Mouse (Mus musculus) B cell, adult 2 months (primary cell): ENCODE results near the gene Aqp3.

ENCODE experiments used
- DNase-seq, 2 experiments: peaks; one replicate each; pipeline ENCODE4 v3.0.0; 2022

Aqp3 gene

DNA sequence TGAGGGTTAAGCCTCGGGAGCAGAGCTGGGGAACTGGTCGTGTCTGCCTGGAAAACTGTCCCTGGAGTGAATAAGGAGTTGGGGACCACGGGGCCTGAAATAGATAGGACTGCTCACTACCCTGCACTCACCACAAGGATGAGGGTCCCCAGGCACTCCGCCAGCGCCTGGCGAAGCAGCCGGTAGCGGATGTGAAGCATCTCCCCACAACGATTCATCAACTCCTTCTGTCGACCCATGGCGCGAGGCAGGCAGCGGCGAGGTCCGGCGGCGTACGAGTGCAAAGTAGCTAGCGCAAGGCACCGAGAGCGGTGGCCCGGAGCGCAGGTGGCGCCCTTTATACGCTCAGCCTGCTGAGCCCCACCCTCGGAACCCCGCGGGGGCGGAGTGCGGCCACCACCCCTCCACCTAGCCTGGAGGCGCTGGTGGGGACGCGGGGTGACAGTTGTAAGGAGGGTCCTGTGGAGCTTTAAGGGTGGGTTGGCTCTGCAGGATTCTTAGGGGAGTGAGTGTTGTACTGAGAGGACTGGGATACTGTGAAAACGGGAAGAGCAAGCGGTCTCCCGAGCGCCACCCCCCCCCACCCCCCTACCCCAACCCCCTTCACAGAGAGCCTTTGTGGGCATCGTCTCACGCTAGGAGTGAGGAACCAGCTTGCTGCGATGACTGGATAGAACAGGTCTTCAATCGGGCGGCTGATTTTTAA lies at the start of gene Aqp3:
Gene Aqp3, minus strand, starts transcription at position 313 of the 706 bp plus-strand sequence.
- DNase-seq: peak; percentile 64 to 65

DNA sequence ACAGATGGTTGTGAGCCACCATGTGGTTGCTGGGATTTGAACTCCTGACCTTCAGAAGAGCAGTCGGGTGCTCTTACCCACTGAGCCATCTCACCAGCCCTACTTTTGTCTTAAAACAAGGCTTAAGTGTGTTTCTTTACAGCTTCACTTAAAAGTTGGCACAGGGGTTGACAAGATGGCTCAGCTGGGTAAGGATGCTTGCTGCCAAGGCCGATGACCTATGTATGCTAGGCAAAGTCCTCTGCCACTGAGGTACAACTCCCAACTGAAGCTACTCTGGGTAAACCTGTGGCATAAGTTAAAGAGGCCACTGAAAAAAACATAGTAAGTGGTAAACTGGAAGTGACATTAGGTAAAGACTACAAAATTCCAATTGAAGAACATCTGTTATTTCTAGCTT lies 44.6 kb upstream of the Aqp3 start:
- no peak for DNase-seq

DNA sequence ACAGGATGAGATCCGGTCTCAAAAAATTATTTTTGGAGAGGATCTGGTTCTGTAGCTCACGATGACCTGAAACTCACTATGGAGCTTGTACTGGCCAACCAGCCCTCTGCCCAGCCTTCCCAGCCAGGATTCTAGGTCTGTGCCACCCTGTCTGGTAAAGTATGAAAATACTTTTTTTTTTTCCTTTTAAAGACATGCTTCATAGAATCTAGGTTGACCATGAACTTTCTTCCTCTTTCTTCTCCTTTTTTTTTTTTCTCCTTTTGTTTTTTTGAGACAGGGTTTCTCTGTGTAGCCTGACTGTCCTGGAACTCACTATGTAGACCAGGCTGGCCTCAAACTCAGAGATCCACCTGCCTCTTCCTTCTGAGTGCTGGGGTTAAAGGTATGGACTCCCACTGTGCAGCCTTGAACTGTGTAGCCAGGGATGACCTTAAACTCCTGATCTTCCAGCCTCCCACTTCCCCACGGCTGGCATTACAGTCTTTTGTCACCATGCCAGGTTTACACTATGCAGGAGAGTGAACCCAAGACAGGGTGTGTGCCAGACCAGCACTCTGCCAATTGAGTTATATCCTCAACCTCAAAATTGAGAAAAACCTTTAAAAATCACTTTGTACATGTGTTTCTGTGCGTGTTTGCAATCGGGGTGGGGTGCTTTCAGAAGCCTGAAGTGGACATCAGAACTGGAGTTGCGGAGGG lies 42.3 kb upstream of the Aqp3 start:
- no peak for DNase-seq

DNA sequence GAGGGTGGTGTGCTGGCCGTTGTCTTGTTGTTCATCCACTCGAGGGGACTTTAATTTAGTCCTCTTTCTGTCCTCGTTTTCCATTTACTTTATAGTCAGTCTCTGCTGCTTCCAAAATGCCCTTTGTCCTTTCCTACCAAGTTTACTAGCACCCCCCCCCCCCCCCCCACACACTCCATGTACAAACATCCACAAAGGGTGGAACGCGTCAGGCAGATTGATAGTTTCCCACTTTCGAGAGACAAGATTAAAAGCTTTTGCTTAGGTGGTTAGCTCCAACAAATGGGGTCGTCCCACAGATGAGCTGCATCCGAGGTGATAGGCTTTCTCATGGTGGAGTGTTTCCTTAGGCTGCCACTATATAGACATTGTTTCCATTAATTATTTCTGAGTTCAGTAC lies 38.8 kb upstream of the Aqp3 start:
- DNase-seq: no peak

DNA sequence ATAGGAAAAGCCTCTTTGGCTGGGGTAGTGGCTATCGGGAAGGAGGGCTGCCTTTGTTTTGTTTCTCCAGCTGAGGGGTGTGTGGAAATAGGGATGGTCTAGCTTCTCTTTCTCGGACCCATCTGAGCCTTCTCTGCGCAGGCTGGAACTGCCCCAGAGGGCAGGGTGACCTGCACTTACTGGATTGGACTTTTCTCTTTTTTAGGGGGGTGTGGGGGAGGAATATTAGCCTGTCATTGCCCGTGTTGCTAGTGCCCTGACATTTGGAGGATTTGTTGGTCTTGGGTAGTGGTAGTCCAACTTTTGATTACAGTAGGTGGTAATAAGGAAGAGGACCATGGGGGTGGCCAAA lies 38.4 kb upstream of the Aqp3 start:
- DNase-seq: no peak

DNA sequence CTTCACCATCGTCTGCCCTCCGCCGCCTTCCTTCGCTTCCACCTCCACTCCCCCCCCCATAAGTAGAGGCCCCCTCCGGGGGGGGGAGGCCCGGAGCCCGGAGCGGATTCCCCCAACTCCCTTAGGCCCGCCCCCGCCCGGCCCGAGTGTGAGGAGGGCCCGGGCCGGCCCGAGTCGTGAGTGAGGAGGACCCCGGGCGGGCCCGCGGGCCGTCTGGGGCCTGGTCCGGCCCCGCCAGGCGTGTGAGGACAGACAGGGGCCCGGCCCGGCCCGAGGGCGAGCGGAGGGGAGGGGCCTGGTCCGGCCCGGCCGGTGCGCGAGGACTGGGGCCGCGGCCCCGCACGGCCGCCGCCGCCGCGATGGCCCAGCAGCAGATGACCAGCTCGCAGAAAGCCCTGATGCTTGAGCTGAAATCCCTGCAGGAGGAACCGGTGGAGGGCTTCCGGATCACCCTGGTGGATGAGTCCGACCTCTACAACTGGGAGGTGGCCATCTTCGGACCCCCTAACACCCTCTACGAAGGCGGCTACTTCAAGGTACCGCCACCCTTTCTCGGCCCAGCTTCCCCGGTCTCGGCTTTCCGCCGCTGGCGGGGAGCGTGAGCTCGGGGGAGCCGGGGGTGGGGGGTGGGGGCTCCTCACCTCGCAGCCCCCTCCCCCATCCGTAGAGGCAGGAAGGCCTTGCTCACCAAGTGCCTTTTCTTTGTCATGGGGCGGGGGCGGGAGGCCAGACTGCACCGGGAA lies 37.9 kb upstream of the Aqp3 start, which contains the start of gene Ube2r2:
Gene Ube2r2, plus strand, starts transcription at position 33 of the 743 bp plus-strand sequence.
- peak; percentile 57 to 62 for DNase-seq

DNA sequence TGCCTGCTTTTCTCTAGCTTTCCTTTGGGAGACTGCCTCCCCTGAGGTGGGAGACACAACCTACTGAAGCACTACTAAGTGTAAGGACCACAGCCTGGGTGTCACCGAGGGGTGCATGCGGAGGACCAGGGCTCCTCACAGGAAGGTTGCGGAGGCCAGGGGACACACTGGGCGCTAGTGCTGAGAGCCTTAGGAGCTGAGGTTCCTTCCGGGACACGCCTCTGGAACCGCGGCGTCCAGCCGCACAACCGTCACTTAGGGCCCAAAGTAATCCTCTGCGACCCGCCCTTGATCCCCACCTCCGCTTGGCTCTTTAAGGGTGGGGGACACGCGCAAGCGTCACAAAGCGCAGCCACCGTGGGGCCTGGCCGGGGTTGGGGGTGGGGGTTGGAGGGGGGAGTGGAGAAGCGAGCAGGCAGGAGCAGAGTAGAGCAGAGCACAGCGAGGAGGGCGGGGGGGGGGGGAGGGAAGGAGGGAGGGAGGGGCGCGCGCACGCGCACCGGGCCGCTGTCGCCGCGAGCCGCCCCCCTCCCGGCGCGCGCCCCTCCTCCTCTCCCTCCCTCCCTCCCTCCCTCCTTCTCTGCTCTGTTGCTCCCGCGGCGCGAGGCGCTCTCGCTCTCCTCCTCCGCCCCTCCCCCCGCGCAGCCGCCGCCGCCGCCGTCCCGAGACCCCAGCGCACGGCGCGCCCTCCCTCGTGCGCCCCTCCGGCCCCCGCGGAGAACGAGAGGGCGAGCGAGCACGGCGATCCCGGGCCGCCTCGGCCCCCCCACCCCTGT lies 37.1 kb upstream of the Aqp3 start:
- peak; percentile 62 to 67 for DNase-seq

DNA sequence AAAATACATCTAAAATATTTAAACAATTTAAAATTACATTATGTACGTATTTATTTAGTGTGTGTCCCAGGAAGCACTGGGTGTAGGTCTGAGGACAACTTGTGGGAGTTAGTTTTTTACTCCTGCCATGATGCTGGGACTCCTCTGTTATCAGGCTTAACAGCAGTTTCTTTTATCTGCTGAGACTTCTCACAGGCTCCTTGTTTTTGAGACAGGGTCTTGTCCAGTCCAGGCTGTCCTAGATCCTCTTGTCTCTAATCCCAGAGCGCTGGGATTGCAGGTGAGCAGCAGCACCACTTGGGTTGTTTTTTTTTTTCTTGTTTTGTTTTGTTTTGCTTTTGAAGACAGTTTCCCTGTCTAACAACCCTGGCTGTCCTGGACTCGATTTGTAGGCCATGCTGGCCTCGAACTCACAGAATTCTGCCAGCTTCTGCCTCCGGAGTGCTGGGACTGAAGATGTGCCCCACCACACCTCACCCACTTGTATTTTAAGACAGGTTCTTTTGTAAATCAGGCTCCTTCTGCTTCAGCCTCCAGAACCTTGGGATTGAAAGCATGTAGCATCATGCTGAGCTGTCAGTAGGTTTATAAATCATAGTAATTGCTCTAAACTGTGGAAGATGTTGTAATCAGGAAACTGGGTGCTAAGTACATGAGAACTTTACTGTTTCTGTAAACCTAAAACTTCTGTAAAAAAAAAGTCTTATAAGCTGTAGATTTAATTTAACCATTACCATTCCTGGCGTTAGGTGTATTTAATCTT lies 35.7 kb upstream of the Aqp3 start:
- DNase-seq: no peak

DNA sequence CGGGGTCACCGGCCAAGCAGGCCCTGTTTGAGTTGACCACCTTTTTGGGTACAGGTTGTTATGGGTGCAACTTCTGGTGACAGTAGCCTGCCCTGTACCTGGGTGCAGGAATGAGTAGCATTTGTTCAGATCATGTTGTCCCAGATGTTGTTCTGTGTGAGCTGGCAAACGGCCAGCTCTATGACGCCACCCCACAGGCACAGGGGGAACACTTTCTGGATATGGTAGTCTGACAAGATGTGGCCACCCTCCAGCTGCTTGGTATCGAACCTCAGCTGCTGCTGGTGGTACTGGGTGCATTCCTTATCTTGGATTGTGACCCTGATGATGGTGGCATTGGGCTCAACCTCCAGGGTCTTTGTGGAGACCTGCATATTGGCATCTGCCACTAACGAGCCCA lies 34.5 kb upstream of the Aqp3 start:
- no peak for DNase-seq

DNA sequence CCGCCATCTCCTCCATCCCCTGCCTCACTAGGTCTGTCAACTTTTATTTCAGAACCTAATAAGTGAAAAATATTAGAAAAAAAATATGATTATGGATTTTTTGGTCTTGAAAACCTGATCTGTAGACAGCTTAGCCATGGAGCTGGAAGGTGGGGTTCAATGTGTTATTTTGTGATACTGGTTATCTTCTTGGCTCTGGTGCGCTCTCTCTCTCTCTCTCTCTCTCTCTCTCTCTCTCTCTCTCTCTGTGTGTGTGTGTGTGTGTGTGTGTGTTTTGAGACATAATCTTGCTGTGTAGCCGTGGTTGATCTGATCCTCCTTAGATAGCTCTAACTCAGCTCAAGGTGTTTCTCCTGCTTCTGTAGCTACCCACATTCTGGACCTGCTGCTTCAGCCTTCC lies 31.9 kb upstream of the Aqp3 start:
- no peak for DNase-seq

DNA sequence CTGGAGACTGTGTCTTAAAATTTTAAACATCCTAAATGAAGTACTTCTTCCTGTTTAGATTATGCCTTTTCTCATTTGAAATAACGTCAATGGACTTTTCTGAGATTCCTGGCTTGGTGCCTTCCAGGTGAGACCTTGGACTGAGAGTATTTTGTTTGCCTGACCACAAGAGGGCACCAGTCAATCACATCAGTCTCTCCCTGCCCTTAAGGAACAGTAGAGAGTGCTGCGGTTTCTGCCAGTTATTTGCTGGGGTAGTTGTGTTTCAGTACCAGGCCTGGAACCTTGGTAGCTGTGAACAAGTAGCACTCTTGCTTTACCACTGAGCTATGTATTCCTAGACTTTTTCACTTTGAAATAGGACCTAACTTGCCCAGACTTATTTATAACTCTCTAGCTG lies 31.4 kb upstream of the Aqp3 start:
- DNase-seq: peak; percentile 77 to 80

DNA sequence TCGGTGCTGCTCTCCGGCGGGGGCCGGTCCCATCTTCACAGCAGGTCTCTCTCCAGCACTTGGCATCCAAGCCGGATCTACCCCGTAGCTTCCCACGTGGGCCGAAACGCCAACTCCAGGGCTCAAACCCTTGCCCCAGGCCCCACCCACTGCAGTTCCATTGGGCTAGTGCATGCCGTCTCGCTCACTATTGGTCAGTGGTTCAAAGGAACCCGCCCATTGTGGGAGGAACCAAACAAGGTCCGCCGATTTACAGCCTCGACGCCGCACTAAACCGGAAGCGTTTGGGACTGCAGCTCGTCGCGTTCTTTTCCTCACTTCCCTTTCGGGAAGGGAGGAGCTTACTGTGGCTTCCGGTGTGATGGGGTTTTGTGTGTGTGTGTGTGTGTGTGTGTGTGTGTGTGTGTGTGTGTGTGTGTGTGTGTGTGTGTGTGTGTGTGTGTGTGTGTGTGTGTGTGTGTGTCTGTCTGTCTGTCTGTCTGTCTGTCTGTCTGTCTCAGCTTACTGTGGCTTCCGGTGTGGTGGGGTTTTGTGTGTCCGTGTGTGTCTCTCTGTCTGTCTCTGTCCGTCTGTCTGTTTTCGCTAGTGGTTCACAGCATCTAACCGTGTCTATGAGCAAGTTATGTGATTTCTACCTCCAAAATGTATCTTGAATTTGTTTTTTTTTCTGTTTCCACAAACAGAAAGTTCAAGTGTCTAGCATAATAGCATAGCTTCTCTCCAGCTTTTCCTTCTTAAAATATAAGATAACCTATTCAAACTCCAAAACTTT lies 26.4 kb upstream of the Aqp3 start, which contains the start of gene Nol6:
Gene Nol6, minus strand, starts transcription at position 276 of the 772 bp plus-strand sequence.
- DNase-seq: peak; percentile 93 to 96

DNA sequence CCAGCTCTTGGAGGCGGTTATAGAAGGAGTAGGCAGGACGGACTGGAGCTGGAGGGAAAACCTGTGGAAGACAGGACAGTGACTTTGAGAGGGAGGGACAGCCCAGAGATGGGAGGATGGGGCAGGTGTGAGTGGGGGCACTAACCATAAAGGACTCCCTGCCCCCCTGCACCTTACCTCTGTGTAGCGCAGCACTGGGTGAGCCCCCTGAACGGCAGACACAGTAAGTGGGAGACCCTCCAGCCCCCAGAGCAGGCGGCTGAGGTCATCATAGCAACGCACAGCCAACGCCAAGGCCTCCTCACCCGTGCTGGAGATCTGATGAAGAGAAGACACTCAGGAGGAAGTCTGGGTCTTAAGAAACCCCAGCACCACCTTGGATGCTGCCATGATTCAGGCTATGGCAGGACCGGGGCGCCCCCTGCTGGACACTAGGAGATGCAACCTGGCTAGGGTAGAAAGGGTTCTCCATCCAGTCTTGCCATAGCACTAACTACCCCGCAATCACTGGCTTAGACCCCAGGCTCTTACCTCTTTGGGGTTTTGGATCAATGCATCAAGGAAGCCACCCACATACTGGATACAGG lies 20.8 kb upstream of the Aqp3 start:
- peak; percentile 80 to 81 for DNase-seq

DNA sequence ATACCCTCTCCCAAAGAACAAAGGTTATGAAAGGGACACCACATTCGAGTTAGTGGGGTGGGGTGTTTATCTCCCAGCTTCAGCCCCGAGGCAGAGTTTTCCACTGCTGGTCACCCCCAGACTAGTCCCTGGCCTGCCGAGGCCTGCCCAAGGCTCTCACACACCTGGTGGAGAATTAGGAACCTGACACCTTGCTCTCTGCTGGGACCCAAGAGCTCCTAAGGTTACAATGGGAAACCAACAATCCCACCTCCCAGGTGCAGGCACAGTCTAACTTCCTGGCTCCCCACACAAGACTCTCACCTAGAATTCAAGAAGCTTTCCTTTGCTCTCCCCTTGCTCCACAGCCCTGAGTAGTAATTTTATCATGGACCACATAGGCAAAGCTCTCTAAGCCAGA lies 18.8 kb upstream of the Aqp3 start:
- no peak for DNase-seq

DNA sequence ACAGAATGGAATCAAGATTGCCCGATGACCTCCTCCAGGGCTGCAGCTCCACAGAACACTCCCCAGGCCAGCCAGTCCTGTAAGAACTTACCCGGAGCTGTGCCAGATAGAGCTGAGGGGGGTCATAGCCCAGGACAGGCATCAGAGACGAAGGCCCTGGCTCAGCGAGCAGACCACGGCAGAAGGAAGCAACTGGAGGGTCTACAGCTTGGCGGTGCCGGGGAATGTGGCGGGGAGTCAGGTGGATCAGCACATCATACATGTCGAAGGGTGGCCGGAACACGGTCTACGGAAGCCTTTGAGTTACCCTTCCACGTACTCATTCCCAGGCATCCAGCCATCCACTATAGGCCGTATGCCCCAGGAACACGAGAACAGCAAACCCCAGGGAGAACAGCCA lies 17.8 kb upstream of the Aqp3 start:
- DNase-seq: no peak

DNA sequence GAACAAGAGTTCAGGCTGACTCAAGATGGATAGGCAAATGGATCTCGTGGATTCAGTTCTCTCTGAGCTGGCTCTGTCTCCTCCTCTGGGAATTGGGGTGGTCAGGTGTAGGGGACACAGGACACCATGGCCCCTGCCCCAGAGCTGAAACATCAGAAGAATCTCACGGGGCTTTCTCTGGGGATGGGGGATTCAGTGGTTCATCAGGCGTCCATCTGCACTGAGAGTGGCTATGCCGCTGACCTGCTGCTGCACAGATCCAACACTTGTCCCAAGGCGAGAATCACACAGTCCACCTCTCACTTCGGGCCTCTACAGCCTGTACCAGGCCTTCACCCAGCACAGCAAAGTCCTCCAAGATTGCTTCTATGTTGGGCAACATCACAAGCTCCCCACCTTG lies 17.1 kb upstream of the Aqp3 start:
- no peak for DNase-seq

DNA sequence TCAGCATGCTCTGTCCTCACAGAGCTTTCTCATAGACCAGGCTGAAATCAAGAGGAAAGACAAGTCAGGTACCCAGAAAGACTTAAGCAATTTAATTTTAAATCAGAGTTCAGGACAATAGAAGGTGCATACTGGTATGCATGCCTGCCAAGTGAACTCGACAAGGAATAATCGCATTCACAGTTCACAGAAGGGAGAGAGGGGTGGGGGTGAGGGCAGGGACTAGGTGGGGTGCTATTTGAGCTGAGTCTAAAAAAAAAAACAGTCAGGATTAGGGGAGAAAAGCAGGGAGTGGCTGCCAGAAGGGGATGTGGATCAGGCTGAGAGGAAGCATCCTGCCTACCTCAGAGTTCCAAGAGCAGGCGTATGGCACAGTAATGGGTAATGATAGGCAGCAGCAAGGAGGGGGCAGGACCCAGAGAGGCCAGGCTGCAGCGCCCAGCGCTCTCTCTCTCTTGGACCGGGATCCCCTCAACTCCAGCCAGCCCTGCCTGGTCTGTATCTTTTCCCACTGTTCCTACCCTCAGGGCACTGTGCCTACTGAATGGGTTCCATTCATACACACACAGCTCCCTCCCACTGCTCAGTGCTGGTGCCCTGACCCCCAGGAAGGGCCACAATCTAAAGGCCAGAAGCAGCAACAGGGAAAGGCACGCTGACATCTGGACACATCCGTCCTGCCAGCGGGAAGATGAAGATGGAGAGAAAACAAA lies 16.5 kb upstream of the Aqp3 start:
- DNase-seq: no peak

DNA sequence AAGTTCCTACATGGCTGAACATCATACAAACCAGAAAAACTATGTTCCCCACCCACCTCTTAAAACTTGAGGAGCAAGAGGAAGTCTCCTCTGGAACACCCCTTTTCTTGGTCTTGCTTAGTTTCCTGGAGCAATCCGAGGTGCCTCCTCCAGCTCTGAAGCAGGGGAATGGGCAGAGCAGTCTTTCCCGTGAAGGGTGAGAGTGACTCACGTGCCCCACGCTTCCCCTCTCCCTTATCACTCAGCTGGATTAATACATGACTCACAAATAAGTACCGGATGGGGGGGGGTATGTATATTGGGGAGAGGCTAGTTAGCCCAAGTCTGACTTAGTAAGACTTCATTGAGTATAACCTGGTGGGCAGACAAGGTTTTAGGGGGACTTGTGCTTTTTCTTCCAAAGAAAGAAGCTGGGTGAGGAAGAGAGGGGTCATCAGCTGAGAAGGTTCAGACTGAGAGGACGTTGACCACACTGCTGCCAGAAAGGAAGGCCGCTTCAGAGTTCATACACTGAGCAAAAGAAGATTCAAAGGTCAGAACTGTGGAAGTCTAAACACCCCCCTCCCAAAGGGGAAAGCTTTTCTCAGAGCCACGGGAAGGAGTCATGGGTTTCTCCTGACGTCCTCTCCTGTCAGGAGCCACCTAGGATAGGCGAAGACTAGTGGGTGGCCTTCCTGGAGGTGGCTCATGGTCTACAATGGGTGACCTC lies 10.9 kb upstream of the Aqp3 start:
- DNase-seq: no peak

DNA sequence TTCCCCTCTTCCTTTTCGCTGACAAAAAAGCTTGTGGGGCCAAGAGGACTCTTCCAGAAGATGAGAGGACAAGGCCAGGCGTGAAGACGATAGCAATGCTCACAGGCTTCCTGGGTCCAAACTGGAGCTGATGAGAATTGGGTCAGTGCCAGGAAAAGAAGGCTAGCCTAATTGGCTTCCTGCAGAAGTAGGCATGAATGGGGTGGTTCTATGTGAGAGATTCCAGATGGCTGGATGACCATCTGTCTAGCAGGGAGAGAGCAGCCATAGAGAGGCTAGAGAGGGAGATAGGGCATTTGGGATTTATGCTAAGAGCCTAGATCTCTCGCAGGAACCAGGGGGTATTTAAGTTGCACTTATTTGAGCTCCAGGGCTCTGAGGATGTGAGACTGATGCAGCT lies 9.5 kb upstream of the Aqp3 start:
- no peak for DNase-seq

DNA sequence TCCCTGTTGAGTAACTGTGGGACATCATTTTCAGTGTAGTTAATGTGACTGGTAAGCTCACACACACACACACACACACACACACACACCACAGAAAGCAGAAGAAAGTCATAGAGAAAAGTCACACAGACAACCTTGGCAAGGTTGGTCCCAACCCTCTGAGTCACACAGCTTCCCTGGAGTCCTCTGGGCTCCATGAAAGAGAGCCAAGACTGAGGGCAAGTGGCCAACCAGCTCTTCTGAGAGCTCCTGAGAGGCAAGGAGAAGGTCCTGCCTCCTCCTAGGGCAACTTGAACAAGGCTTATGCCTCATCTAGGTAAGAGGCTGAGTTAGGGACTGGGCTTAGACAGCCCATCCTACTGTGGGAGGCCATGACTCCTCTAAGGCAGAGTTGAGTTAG lies 4.9 kb upstream of the Aqp3 start:
- no peak for DNase-seq
